9 mouse cellular contexts compared by ENCODE assay signal in genomic region chr13:55361145-55361544, GRCm38 (mm10). TPM values are rescaled to one million over a fixed set of nuclear protein-coding genes. Genes with fewer than 3 reads are reported as not detected.
A peak's percentile ranks its signal among the peaks of the same experiment; 100 is the strongest.
DNase-seq lines count a peak whose midpoint lies in the region; ATAC-seq and TF ChIP-seq lines count a peak whose summit lies in the region.
"Had no signal": no experiment of that assay in that cellular context is flagged by ENCODE, and none has a peak within 500 bp of the region (broad histone marks: within the 10 kb centered on the region; RNA-seq: fewer than 3 reads in every experiment).

No protein-coding gene starts in this region.

- H3K27ac ChIP-seq in kidney, embryonic 16.5 days (ENCODE audit: low read length), result no peak overlapping the region
- H3K27ac ChIP-seq in embryonic facial prominence, embryonic 11.5 days (replicated peaks; ENCODE audit: low read depth, low read length), result no peak overlapping the region
- H3K27ac ChIP-seq in hindbrain, postnatal 0 days, result no peak overlapping the region
- H3K27ac ChIP-seq in midbrain, embryonic 16.5 days (ENCODE audit: low read length), result no peak overlapping the region

- peak overlapping the region; percentile 76 for H3K4me2 ChIP-seq in kidney, embryonic 16.5 days (replicated peaks; ENCODE audit: low read depth, low read length)
- H3K4me2 ChIP-seq in embryonic facial prominence, embryonic 11.5 days (ENCODE audit: low read depth, low read length), result peak overlapping the region; percentile 74
- peak overlapping the region; percentile 94 for H3K4me2 ChIP-seq in hindbrain, postnatal 0 days (ENCODE audit: low read depth, low read length)
- peak overlapping the region; percentile 64 for H3K4me2 ChIP-seq in midbrain, embryonic 16.5 days (ENCODE audit: low read length)

- DNase-seq in kidney, postnatal 36 days, result no peak
- no peak for DNase-seq in embryonic facial prominence, embryonic 11.5 days (ENCODE audit: low spot score)
- DNase-seq in hindbrain, postnatal 0 days (ENCODE audit: low spot score), result no peak
- no peak for DNase-seq in ovary, postnatal 14 days (ENCODE audit: low spot score)
- DNase-seq in testis, postnatal 10 days (ENCODE audit: low spot score), result no peak
- DNase-seq in left cerebral cortex, adult 9 months (ENCODE audit: low spot score in 2 of 2), result no peak

- no peak for TF ChIP-seq CTCF in hindbrain, postnatal 0 days (IDR thresholded peaks at IDR 0.05; ENCODE audit: low read depth)

- peaks cover 23% of the 10 kb centered on the region; the same call in 1 of the 2 replicates for H3K36me3 ChIP-seq in kidney, embryonic 16.5 days (ENCODE audit: insufficient read depth, low read length)
- H3K36me3 ChIP-seq in embryonic facial prominence, embryonic 11.5 days (replicated peaks; ENCODE audit: control insufficient read depth, insufficient read depth, low read depth, low read length), result no peaks in the 10 kb centered on the region
- peaks cover 13% of the 10 kb centered on the region; the same call in 1 of the 2 replicates for H3K36me3 ChIP-seq in hindbrain, postnatal 0 days (ENCODE audit: insufficient read depth, low read length)
- peaks cover 2% of the 10 kb centered on the region; the same call in 1 of the 2 replicates for H3K36me3 ChIP-seq in midbrain, embryonic 16.5 days (ENCODE audit: control insufficient read depth, insufficient read depth, low read length)

- H3K4me3 ChIP-seq in kidney, embryonic 16.5 days (ENCODE audit: low read length), result peak overlapping the region; percentile 84
- H3K4me3 ChIP-seq in embryonic facial prominence, embryonic 11.5 days (ENCODE audit: low read depth, low read length), result peak overlapping the region; percentile 98
- H3K4me3 ChIP-seq in hindbrain, postnatal 0 days (ENCODE audit: low read length), result peak overlapping the region; percentile 95; the same call in 1 of the 2 replicates
- H3K4me3 ChIP-seq in midbrain, embryonic 16.5 days (ENCODE audit: low read depth, low read length), result peak overlapping the region; percentile 7

- no peaks in the 10 kb centered on the region for H3K9me3 ChIP-seq in kidney, embryonic 16.5 days (ENCODE audit: low read length)
- no peaks in the 10 kb centered on the region for H3K9me3 ChIP-seq in embryonic facial prominence, embryonic 11.5 days (replicated peaks; ENCODE audit: control insufficient read depth, low read length)
- no peaks in the 10 kb centered on the region for H3K9me3 ChIP-seq in hindbrain, postnatal 0 days (ENCODE audit: low read length)
- H3K9me3 ChIP-seq in midbrain, embryonic 16.5 days (replicated peaks; ENCODE audit: control insufficient read depth, low read length, poor library complexity, severe bottlenecking), result no peaks in the 10 kb centered on the region

- peak overlapping the region; percentile 87 for H3K9ac ChIP-seq in kidney, embryonic 16.5 days (replicated peaks; ENCODE audit: low read length)
- no peak overlapping the region for H3K9ac ChIP-seq in embryonic facial prominence, embryonic 11.5 days (replicated peaks; ENCODE audit: low read length)
- no peak overlapping the region for H3K9ac ChIP-seq in hindbrain, postnatal 0 days (replicated peaks; ENCODE audit: low read length)
- 0 out of 2 replicates have a peak overlapping the region, but pooled peaks have one; percentile 8 for H3K9ac ChIP-seq in midbrain, embryonic 16.5 days (ENCODE audit: low read depth, low read length)

- H3K27me3 ChIP-seq in kidney, embryonic 16.5 days (ENCODE audit: insufficient read depth, low read length), result no peaks in the 10 kb centered on the region
- H3K27me3 ChIP-seq in embryonic facial prominence, embryonic 11.5 days (ENCODE audit: control insufficient read depth, insufficient read depth, low read length), result no peaks in the 10 kb centered on the region; the same call in 1 of the 2 replicates
- H3K27me3 ChIP-seq in hindbrain, postnatal 0 days (ENCODE audit: insufficient read depth, low read length), result no peaks in the 10 kb centered on the region
- H3K27me3 ChIP-seq in midbrain, embryonic 16.5 days (ENCODE audit: control insufficient read depth, insufficient read depth, low read depth, low read length), result no peaks in the 10 kb centered on the region
- H3K27me3 ChIP-seq: Patski had no signal

- peaks cover 17% of the 10 kb centered on the region for H3K4me1 ChIP-seq in kidney, embryonic 16.5 days (ENCODE audit: insufficient read depth, low read length)
- H3K4me1 ChIP-seq in embryonic facial prominence, embryonic 11.5 days (ENCODE audit: control insufficient read depth, insufficient read depth, low read length), result no peaks in the 10 kb centered on the region; the same call in 1 of the 2 replicates
- H3K4me1 ChIP-seq in hindbrain, postnatal 0 days (ENCODE audit: insufficient read depth, low read length), result peaks cover 14% of the 10 kb centered on the region
- peaks cover 11% of the 10 kb centered on the region for H3K4me1 ChIP-seq in midbrain, embryonic 16.5 days (ENCODE audit: control insufficient read depth, insufficient read depth, low read length)

- ATAC-seq in kidney, embryonic 16.5 days (ENCODE audit: low FRiP score, low TSS enrichment), result no peak
- no peak for ATAC-seq in embryonic facial prominence, embryonic 11.5 days (replicated peaks; ENCODE audit: insufficient number of reproducible peaks, low FRiP score, low TSS enrichment, low read depth)
- ATAC-seq in hindbrain, postnatal 0 days, result no peak
- no peak for ATAC-seq in midbrain, embryonic 16.5 days
- ATAC-seq: Patski had no signal

RNA-seq across cellular contexts. Expression of gene Lman2, which starts 1.4 kb away (rescaled TPM):
- 127 and 131 TPM in 2 replicates for polyA plus RNA-seq in kidney, embryonic 16.5 days (2015; fragmentation: Nextera tagmentation; extraction: Ambion mirVana)
- polyA plus RNA-seq in embryonic facial prominence, embryonic 11.5 days (2014; fragmentation: Nextera tagmentation; extraction: Ambion mirVana), result 78.1 and 81.8 TPM in 2 replicates
- total RNA-seq in hindbrain, postnatal 0 days (2014; rRNA removed), result 60.7 and 72.2 TPM in 2 replicates
- 36.4 and 37.0 TPM in 2 replicates for polyA plus RNA-seq in hindbrain, postnatal 0 days (2015; fragmentation: Nextera tagmentation; extraction: Ambion mirVana)
- 43.4 and 50.3 TPM in 2 replicates for polyA plus RNA-seq in midbrain, embryonic 16.5 days (2015; fragmentation: Nextera tagmentation; extraction: Ambion mirVana)

RNA-seq across cellular contexts. Expression of gene Rgs14, which starts 8.4 kb away (rescaled TPM):
- 1.1 and 1.3 TPM in 2 replicates for polyA plus RNA-seq in kidney, embryonic 16.5 days (2015; fragmentation: Nextera tagmentation; extraction: Ambion mirVana)
- 0.53 and 0.56 TPM in 2 replicates for polyA plus RNA-seq in embryonic facial prominence, embryonic 11.5 days (2014; fragmentation: Nextera tagmentation; extraction: Ambion mirVana)
- total RNA-seq in hindbrain, postnatal 0 days (2014; rRNA removed), result 0.36 and 0.78 TPM in 2 replicates
- 0.69 and 0.76 TPM in 2 replicates for polyA plus RNA-seq in hindbrain, postnatal 0 days (2015; fragmentation: Nextera tagmentation; extraction: Ambion mirVana)
- 0.34 and 0.62 TPM in 2 replicates for polyA plus RNA-seq in midbrain, embryonic 16.5 days (2015; fragmentation: Nextera tagmentation; extraction: Ambion mirVana)

RNA-seq across cellular contexts. Expression of gene Mxd3, which starts 31.5 kb away (rescaled TPM):
- polyA plus RNA-seq in kidney, embryonic 16.5 days (2015; fragmentation: Nextera tagmentation; extraction: Ambion mirVana), result 33.5 and 37.6 TPM in 2 replicates
- 24.1 and 27.1 TPM in 2 replicates for polyA plus RNA-seq in embryonic facial prominence, embryonic 11.5 days (2014; fragmentation: Nextera tagmentation; extraction: Ambion mirVana)
- total RNA-seq in hindbrain, postnatal 0 days (2014; rRNA removed), result 16.3 and 16.8 TPM in 2 replicates
- polyA plus RNA-seq in hindbrain, postnatal 0 days (2015; fragmentation: Nextera tagmentation; extraction: Ambion mirVana), result 11.2 and 11.7 TPM in 2 replicates
- 6.9 and 7.9 TPM in 2 replicates for polyA plus RNA-seq in midbrain, embryonic 16.5 days (2015; fragmentation: Nextera tagmentation; extraction: Ambion mirVana)

RNA-seq across cellular contexts. Expression of gene Slc34a1, which starts 36.8 kb away (rescaled TPM):
- 366 and 385 TPM in 2 replicates for polyA plus RNA-seq in kidney, embryonic 16.5 days (2015; fragmentation: Nextera tagmentation; extraction: Ambion mirVana)
- polyA plus RNA-seq in embryonic facial prominence, embryonic 11.5 days (2014; fragmentation: Nextera tagmentation; extraction: Ambion mirVana), result 0.14 TPM in 1 of 2 replicates, not detected in the other
- total RNA-seq in hindbrain, postnatal 0 days (2014; rRNA removed), result not detected in 2 replicates
- not detected in 2 replicates for polyA plus RNA-seq in hindbrain, postnatal 0 days (2015; fragmentation: Nextera tagmentation; extraction: Ambion mirVana)
- polyA plus RNA-seq in midbrain, embryonic 16.5 days (2015; fragmentation: Nextera tagmentation; extraction: Ambion mirVana), result not detected in 2 replicates
- polyA plus RNA-seq: Patski had no signal

RNA-seq across cellular contexts. Expression of gene Rab24, which starts 39.4 kb away (rescaled TPM):
- polyA plus RNA-seq in kidney, embryonic 16.5 days (2015; fragmentation: Nextera tagmentation; extraction: Ambion mirVana), result 91.5 and 95.5 TPM in 2 replicates
- 84.8 and 104 TPM in 2 replicates for polyA plus RNA-seq in embryonic facial prominence, embryonic 11.5 days (2014; fragmentation: Nextera tagmentation; extraction: Ambion mirVana)
- 65.3 and 78.8 TPM in 2 replicates for total RNA-seq in hindbrain, postnatal 0 days (2014; rRNA removed)
- 84.7 and 89.4 TPM in 2 replicates for polyA plus RNA-seq in hindbrain, postnatal 0 days (2015; fragmentation: Nextera tagmentation; extraction: Ambion mirVana)
- 91.0 and 92.2 TPM in 2 replicates for polyA plus RNA-seq in midbrain, embryonic 16.5 days (2015; fragmentation: Nextera tagmentation; extraction: Ambion mirVana)

Comparison
In these comparisons a context has a peak if more than half of its experiments do, and no peak if none do; other contexts are left out.
1. H3K4me3 ChIP-seq: peak in every context shown above with its lines; median percentile 98 in embryonic facial prominence, embryonic 11.5 days; 95 in hindbrain, postnatal 0 days; 84 in kidney, embryonic 16.5 days; 7 in midbrain, embryonic 16.5 days.
2. H3K9ac ChIP-seq: peak in kidney, embryonic 16.5 days (single experiment) and midbrain, embryonic 16.5 days (single experiment); none in embryonic facial prominence, embryonic 11.5 days (single experiment) and hindbrain, postnatal 0 days (single experiment).
3. Peak in every context shown above with its lines, with median percentiles within 50 percentile points of each other: H3K4me2 ChIP-seq.